Mouse (Mus musculus): Measurements from ENCODE around the gene Gabrb1.

The Gabrb1 gene

GRCm38 (mm10) chr5:71657482-71658114, at the start of gene Gabrb1:
Gene Gabrb1 (plus strand): TSS chr5:71658113.
- DNase-seq (ENCODE audit: low read depth, low spot score), result no peak

- DNase-seq (ENCODE audit: low read depth, low spot score), result no peak
Measured at GRCm38 (mm10) chr5:71608735-71609134, 49.2 kb upstream of the Gabrb1 start.

- DNase-seq (ENCODE audit: low read depth, low spot score), result no peak
Measured at GRCm38 (mm10) chr5:71614311-71614710, 43.6 kb upstream of the Gabrb1 start.

GRCm38 (mm10) chr5:71616734-71617133, 41.2 kb upstream of the Gabrb1 start:
- no peak for DNase-seq (ENCODE audit: low read depth, low spot score)

GRCm38 (mm10) chr5:71627820-71628219, 30.1 kb upstream of the Gabrb1 start:
- DNase-seq (ENCODE audit: low read depth, low spot score), result no peak

GRCm38 (mm10) chr5:71639804-71640203, 18.1 kb upstream of the Gabrb1 start:
- no peak for DNase-seq (ENCODE audit: low read depth, low spot score)

- no peak for DNase-seq (ENCODE audit: low read depth, low spot score)
Measured at GRCm38 (mm10) chr5:71648108-71648507, 9.8 kb upstream of the Gabrb1 start.

GRCm38 (mm10) chr5:71654056-71654455, 3.9 kb upstream of the Gabrb1 start:
- no peak for DNase-seq (ENCODE audit: low read depth, low spot score)

- DNase-seq (ENCODE audit: low read depth, low spot score), result no peak
Measured at GRCm38 (mm10) chr5:71656771-71657170, 1.1 kb upstream of the Gabrb1 start.

GRCm38 (mm10) chr5:71658115-71658497, 193 bp downstream of the Gabrb1 start, which contains the start of gene Gabra4:
Gene Gabra4 (minus strand): TSS chr5:71658308.
- no peak for DNase-seq (ENCODE audit: low read depth, low spot score)

- no peak for DNase-seq (ENCODE audit: low read depth, low spot score)
Measured at GRCm38 (mm10) chr5:71665593-71665992, 7.7 kb downstream of the Gabrb1 start.

GRCm38 (mm10) chr5:71699696-71700467, 42.0 kb downstream of the Gabrb1 start:
- no peak for DNase-seq (ENCODE audit: low read depth, low spot score)

GRCm38 (mm10) chr5:71700468-71701272, 42.8 kb downstream of the Gabrb1 start:
- DNase-seq (ENCODE audit: low read depth, low spot score), result no peak

GRCm38 (mm10) chr5:71701273-71701614, 43.3 kb downstream of the Gabrb1 start:
- no peak for DNase-seq (ENCODE audit: low read depth, low spot score)

GRCm38 (mm10) chr5:71732931-71733792, 75.2 kb downstream of the Gabrb1 start:
- DNase-seq (ENCODE audit: low read depth, low spot score), result no peak

GRCm38 (mm10) chr5:71747411-71747810, 89.5 kb downstream of the Gabrb1 start:
- DNase-seq (ENCODE audit: low read depth, low spot score), result no peak

GRCm38 (mm10) chr5:71753966-71754365, 96.1 kb downstream of the Gabrb1 start:
- no peak for DNase-seq (ENCODE audit: low read depth, low spot score)

GRCm38 (mm10) chr5:71761105-71761504, 103.2 kb downstream of the Gabrb1 start:
- DNase-seq (ENCODE audit: low read depth, low spot score), result no peak

GRCm38 (mm10) chr5:71781514-71782179, 123.7 kb downstream of the Gabrb1 start:
- DNase-seq (ENCODE audit: low read depth, low spot score), result no peak

GRCm38 (mm10) chr5:71822862-71823261, 164.9 kb downstream of the Gabrb1 start:
- no peak for DNase-seq (ENCODE audit: low read depth, low spot score)

- no peak for DNase-seq (ENCODE audit: low read depth, low spot score)
Measured at GRCm38 (mm10) chr5:71828342-71828741, 170.4 kb downstream of the Gabrb1 start.
